Mouse (Mus musculus) hindbrain, embryonic 11.5 days (tissue): ENCODE measurements around the gene Nufip2. TPM values are rescaled to one million over a fixed set of nuclear protein-coding genes. Genes with fewer than 3 reads are reported as not detected.

Experiments
- ATAC-seq: fragments of 200-750 bp; cut with Nextera tagmentation; 2 replicates; pipeline ENCODE4 v1.8.0; 2017; ENCODE audit warnings: mild to moderate bottlenecking, moderate TSS enrichment, moderate library complexity; ENCODE audit not compliant: low FRiP score
- DNase-seq: peaks from one replicate; pipeline ENCODE4 v3.0.0-alpha.2; 2015; ENCODE audit warnings: low spot score
- H3K27ac ChIP-seq: fragments of 300-500 bp; sonication (generic); 2 replicates; pipeline ENCODE4 v1.5.1; 2014; ENCODE audit warnings: mild to moderate bottlenecking, low read depth, low read length
- H3K27me3 ChIP-seq: fragments of 300-500 bp; sonication (generic); 2 replicates; pipeline ENCODE4 v1.6.1; 2014; ENCODE audit warnings: mild to moderate bottlenecking, low read length, moderate library complexity, mixed read lengths; ENCODE audit not compliant: control insufficient read depth, insufficient read depth
- H3K36me3 ChIP-seq: fragments of 300-500 bp; sonication (generic); 2 replicates; pipeline ENCODE4 v1.6.1; 2014; ENCODE audit warnings: mild to moderate bottlenecking, low read length, moderate library complexity, mixed read lengths; ENCODE audit not compliant: control insufficient read depth, insufficient read depth
- H3K4me1 ChIP-seq: fragments of 300-500 bp; sonication (generic); replicated peaks from 2 replicates; pipeline ENCODE4 v1.6.1; 2014; ENCODE audit warnings: low read length, mixed read lengths; ENCODE audit not compliant: control insufficient read depth, insufficient read depth
- H3K4me2 ChIP-seq: fragments of 300-500 bp; sonication (generic); replicated peaks from 2 replicates; pipeline ENCODE4 v1.6.1; 2014; ENCODE audit warnings: mild to moderate bottlenecking, low read depth, low read length
- H3K4me3 ChIP-seq: fragments of 300-500 bp; sonication (generic); 2 replicates; pipeline ENCODE4 v1.5.1; 2014; ENCODE audit warnings: low read depth, low read length
- H3K9ac ChIP-seq: fragments of 300-500 bp; sonication (generic); 2 replicates; pipeline ENCODE4 v1.6.1; 2014; ENCODE audit warnings: low read depth, low read length
- H3K9me3 ChIP-seq: fragments of 300-500 bp; sonication (generic); 2 replicates; pipeline ENCODE4 v1.6.1; 2016; ENCODE audit warnings: low read length; ENCODE audit not compliant: control insufficient read depth
- WGBS: fragments of 180-500 bp; shearing (Covaris S2); extraction: QIAGEN DNeasy Blood & Tissue Kit; methylation state at CpG from one replicate; pipeline ENCODE4 v1.1.7; 2014; 5-methylcytosine and 5-hydroxymethylcytosine counted together
- polyA plus RNA-seq: library from polyadenylated mRNA; unstranded; fragments of >200 nt; fragmentation: Nextera tagmentation; extraction: Ambion mirVana; gene quantifications from 2 replicates; pipeline ENCODE4 v1.2.1, GENCODE M21; 2014

Nufip2 gene
- polyA plus RNA-seq, 1 experiment from 2014 or later = 15.3 TPM

GRCm38 (mm10) chr11:77783211-77783746 is 97.3 kb downstream of the Nufip2 start:
- no peak overlapping the region for H3K4me2 ChIP-seq
- no peaks in the 10 kb centered on the region for H3K9me3 ChIP-seq
- no peaks in the 10 kb centered on the region for H3K27me3 ChIP-seq
- DNase-seq (no peak), ATAC-seq (no peak)
- no peak overlapping the region for H3K27ac ChIP-seq
- peaks cover 8% of the 10 kb centered on the region for H3K4me1 ChIP-seq
- 63% methylated on average over 10 of the region's 10 CpGs for WGBS
- H3K9ac ChIP-seq = no peak overlapping the region
- no peak overlapping the region for H3K4me3 ChIP-seq
- H3K36me3 ChIP-seq = no peaks in the 10 kb centered on the region

- no peak overlapping the region for H3K4me2 ChIP-seq
- ATAC-seq (no peak), DNase-seq (no peak)
- H3K27me3 ChIP-seq = no peaks in the 10 kb centered on the region
- H3K9ac ChIP-seq = no peak overlapping the region
- no peak overlapping the region for H3K27ac ChIP-seq
- no peaks in the 10 kb centered on the region for H3K9me3 ChIP-seq
- 56% methylated on average over 18 of the region's 18 CpGs for WGBS
- H3K4me1 ChIP-seq = peaks cover 8% of the 10 kb centered on the region
- H3K4me3 ChIP-seq = no peak overlapping the region
- H3K36me3 ChIP-seq = no peaks in the 10 kb centered on the region
Observed at GRCm38 (mm10) chr11:77783747-77784646, 98.0 kb downstream of the Nufip2 start.

GRCm38 (mm10) chr11:77784894-77785293 is 98.9 kb downstream of the Nufip2 start:
- WGBS = 83% methylated on average over 9 of the region's 9 CpGs
- Histone ChIP-seq H3K9ac (no peak overlapping the region), H3K9me3 (no peaks in the 10 kb centered on the region), H3K27ac (no peak overlapping the region), H3K36me3 (no peaks in the 10 kb centered on the region), H3K4me1 (peaks cover 8% of the 10 kb centered on the region), H3K27me3 (no peaks in the 10 kb centered on the region), H3K4me2 (no peak overlapping the region), H3K4me3 (no peak overlapping the region)
- DNase-seq (no peak), ATAC-seq (no peak)

- no peaks in the 10 kb centered on the region for H3K27me3 ChIP-seq
- peak overlapping the region; percentile 47; the same call in 1 of the 2 replicates for H3K27ac ChIP-seq
- no peaks in the 10 kb centered on the region for H3K36me3 ChIP-seq
- WGBS = 19% methylated on average over 5 of the region's 5 CpGs
- no peaks in the 10 kb centered on the region for H3K9me3 ChIP-seq
- peaks cover 8% of the 10 kb centered on the region for H3K4me1 ChIP-seq
- DNase-seq (no peak), ATAC-seq (no peak)
- no peak overlapping the region for H3K4me3 ChIP-seq
- no peak overlapping the region for H3K4me2 ChIP-seq
- H3K9ac ChIP-seq = no peak overlapping the region
Observed at GRCm38 (mm10) chr11:77785396-77785767, 99.4 kb downstream of the Nufip2 start.

GRCm38 (mm10) chr11:77785768-77786561 is 100.0 kb downstream of the Nufip2 start:
- H3K27ac ChIP-seq = peak overlapping the region; percentile 47; the same call in 1 of the 2 replicates
- H3K4me1 ChIP-seq = peaks cover 8% of the 10 kb centered on the region
- no peaks in the 10 kb centered on the region for H3K36me3 ChIP-seq
- H3K9ac ChIP-seq = no peak overlapping the region
- WGBS = 54% methylated on average over 7 of the region's 7 CpGs
- DNase-seq = no peak
- no peak for ATAC-seq
- no peaks in the 10 kb centered on the region for H3K9me3 ChIP-seq
- no peak overlapping the region for H3K4me3 ChIP-seq
- no peaks in the 10 kb centered on the region for H3K27me3 ChIP-seq
- H3K4me2 ChIP-seq = no peak overlapping the region

- no peak within 1 kb of the TSS for H3K9ac ChIP-seq
- no peak for ATAC-seq
Observed at GRCm38 (mm10) chr11:77787707-77788106, 101.8 kb downstream of the Nufip2 start, which contains the start of gene Gm10277. TSS of gene Gm10277 (minus strand) at chr11:77787747.

GRCm38 (mm10) chr11:77789512-77789911 is 103.6 kb downstream of the Nufip2 start:
- Histone ChIP-seq H3K27ac (no peak overlapping the region), H3K4me2 (no peak overlapping the region), H3K9me3 (no peaks in the 10 kb centered on the region), H3K9ac (no peak overlapping the region), H3K4me1 (peaks cover 10% of the 10 kb centered on the region), H3K4me3 (no peak overlapping the region), H3K27me3 (no peaks in the 10 kb centered on the region), H3K36me3 (no peaks in the 10 kb centered on the region)
- DNase-seq (no peak), ATAC-seq (no peak)
- WGBS = 88% methylated on average over 5 of the region's 5 CpGs

More at GRCm38 (mm10) chr11:77787707-77788106, 101.8 kb downstream of the Nufip2 start, which contains the start of gene Gm10277:
- no peak for DNase-seq
- Histone ChIP-seq H3K27ac (no peak within 1 kb of the TSS), H3K4me1 (peaks cover 12% of the 10 kb centered on the region), H3K27me3 (no peaks in the 10 kb centered on the region), H3K4me2 (no peak within 1 kb of the TSS), H3K4me3 (no peak within 1 kb of the TSS), H3K9me3 (no peaks in the 10 kb centered on the region), H3K36me3 (no peaks in the 10 kb centered on the region)
- WGBS = 79% methylated on average over 5 of the region's 5 CpGs

- Histone ChIP-seq H3K4me3 (no peak overlapping the region), H3K4me2 (no peak overlapping the region), H3K36me3 (no peaks in the 10 kb centered on the region), H3K9ac (no peak overlapping the region), H3K27ac (peak overlapping the region; percentile 43; the same call in 1 of the 2 replicates), H3K4me1 (peaks cover 8% of the 10 kb centered on the region), H3K9me3 (no peaks in the 10 kb centered on the region), H3K27me3 (no peaks in the 10 kb centered on the region)
- 50% methylated on average over 9 of the region's 9 CpGs for WGBS
- DNase-seq (no peak), ATAC-seq (no peak)
Observed at GRCm38 (mm10) chr11:77790286-77790685, 104.3 kb downstream of the Nufip2 start.
